Mouse (Mus musculus): ENCODE data around the gene Vwa2. TPM values are rescaled to one million over a fixed set of nuclear protein-coding genes. Genes with fewer than 3 reads are reported as not detected.

The Vwa2 gene
- polyA plus RNA-seq, 1 experiment from 2014 or later = 10.8 TPM

DNA sequence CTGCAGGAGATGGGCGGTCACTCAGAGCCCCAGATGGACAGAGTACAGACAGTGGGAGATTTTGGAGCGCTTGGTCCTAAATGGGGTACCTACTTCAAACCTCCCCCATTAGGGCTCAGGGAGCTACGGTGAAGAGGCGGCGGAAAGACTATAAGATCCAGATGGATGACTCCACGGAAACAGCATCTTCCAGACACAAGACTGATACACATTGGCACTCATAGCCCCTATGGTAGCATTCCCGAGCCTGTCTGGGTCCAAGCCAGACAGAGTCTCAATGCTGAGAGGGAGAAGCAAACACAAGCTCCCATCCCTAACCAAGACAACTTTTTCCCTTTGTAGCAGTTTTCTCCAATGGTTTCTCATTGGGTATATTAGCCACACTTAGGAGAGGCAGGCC, 76.8 kb downstream of the Vwa2 start:
- Histone ChIP-seq H3K9me3 (no peaks in the 10 kb centered on the region), H3K4me1 (peaks cover 18% of the 10 kb centered on the region), H3K4me3 (no peak overlapping the region), H3K36me3 (no peaks in the 10 kb centered on the region), H3K27me3 (no peaks in the 10 kb centered on the region), H3K4me2 (no peak overlapping the region), H3K9ac (no peak overlapping the region), H3K27ac (no peak overlapping the region)
- WGBS = 70% methylated on average over 7 of the region's 7 CpGs
- ATAC-seq (ENCODE audit: borderline replicate concordance, extremely low read depth, low FRiP score, low TSS enrichment) = no peak

DNA sequence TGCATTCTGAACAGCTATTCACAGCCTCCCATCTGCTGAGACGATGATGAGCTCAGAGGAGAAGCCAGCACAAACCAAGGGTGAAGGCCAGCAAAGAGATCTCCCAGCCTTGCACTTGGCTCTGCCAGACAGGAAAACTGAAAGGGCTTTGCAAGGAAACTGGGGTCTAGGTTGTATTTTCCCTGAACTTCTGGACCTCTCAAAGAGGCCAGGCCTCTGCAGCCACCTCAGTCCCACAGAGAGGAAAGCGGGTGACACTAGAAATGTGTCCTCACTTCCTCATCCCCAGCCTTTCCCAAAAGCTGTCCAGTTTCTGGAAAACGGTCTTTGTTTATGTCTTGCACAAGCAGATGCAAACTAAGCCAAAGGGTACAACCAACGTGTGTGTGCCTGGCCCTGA, 79.8 kb downstream of the Vwa2 start:
- Histone ChIP-seq H3K36me3 (no peaks in the 10 kb centered on the region), H3K4me1 (peaks cover 38% of the 10 kb centered on the region), H3K9me3 (no peaks in the 10 kb centered on the region), H3K27ac (peak overlapping the region; percentile 71), H3K4me3 (no peak overlapping the region), H3K27me3 (no peaks in the 10 kb centered on the region), H3K4me2 (no peak overlapping the region), H3K9ac (no peak overlapping the region)
- ATAC-seq (ENCODE audit: borderline replicate concordance, extremely low read depth, low FRiP score, low TSS enrichment) = peak; percentile 24
- 38% methylated on average over 4 of the region's 4 CpGs for WGBS

DNA sequence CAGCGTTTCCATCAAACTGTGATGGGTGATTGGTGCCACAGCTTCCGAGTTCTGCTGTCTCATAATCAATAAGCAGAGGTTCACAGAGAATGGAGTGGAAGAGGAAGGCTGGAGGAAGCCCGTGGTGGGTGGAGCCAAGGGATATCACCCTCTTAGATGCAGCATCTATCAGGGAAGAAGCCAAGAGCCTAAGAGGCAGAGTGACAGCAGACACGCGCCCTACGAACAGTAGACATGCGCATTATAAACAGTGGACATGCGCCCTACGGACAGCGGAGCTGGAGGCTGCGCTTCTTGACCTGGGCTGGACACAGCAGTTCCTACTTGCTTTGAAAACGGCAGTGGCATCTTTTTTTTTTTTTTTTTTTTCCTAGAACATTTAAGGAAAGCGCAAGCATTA, 80.8 kb downstream of the Vwa2 start:
- Histone ChIP-seq H3K27me3 (no peaks in the 10 kb centered on the region), H3K9ac (no peak overlapping the region), H3K36me3 (no peaks in the 10 kb centered on the region), H3K4me2 (no peak overlapping the region), H3K27ac (peak overlapping the region; percentile 71; the same call in 1 of the 2 replicates), H3K4me1 (peaks cover 48% of the 10 kb centered on the region), H3K9me3 (no peaks in the 10 kb centered on the region), H3K4me3 (no peak overlapping the region)
- ATAC-seq (ENCODE audit: borderline replicate concordance, extremely low read depth, low FRiP score, low TSS enrichment) = no peak
- WGBS = 70% methylated on average over 13 of the region's 13 CpGs

DNA sequence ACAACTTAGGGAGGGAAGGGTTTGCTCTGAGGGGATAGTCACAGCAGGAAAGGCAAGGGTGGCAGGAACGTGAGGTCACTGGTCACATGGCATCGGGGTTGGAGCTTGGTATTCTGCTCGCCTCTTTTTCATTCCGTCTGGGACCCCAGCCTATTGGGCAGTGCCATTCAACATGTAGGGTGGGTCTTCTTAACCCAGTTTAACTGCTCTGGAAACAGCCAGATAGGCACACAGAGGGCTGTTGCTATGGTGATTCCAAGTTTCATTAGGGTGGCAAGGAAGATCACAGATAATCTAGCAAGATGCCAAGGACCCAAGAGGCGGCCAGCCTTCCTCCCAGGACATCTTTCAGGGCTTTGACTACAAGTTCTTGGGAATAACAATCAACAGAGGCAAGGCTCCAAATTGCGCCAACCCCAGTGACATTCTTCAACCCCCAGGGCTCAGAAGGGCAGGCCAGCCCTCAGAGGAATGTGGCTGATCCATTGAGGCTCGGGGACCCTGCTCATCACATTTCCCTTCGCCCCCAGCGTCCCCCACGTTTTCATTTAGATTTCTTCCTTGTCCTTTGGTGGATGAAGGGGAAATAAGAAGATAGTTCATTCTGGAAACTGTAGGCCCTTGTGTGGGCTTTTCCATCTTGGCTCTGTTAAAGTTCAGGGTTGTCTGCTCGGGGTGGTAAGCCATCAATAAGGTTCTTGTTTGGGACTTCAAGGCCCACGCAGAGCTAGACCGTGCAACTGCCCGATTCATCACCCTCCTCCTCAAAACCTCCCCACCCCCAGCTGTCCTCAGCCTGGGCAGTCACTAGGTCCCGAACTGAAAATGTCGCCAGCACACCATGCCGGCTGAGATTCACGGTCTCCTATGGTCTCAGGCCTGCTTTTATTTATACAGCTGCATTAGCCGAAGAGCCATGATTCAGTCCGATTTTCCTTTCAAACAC, 81.8 kb downstream of the Vwa2 start:
- 73% methylated on average over 20 of the region's 20 CpGs for WGBS
- no peak overlapping the region for H3K4me3 ChIP-seq
- H3K4me2 ChIP-seq = no peak overlapping the region
- H3K27me3 ChIP-seq = no peaks in the 10 kb centered on the region
- peaks cover 53% of the 10 kb centered on the region for H3K4me1 ChIP-seq
- no peaks in the 10 kb centered on the region for H3K9me3 ChIP-seq
- H3K36me3 ChIP-seq = no peaks in the 10 kb centered on the region
- no peak for ATAC-seq (ENCODE audit: borderline replicate concordance, extremely low read depth, low FRiP score, low TSS enrichment)
- H3K27ac ChIP-seq = no peak overlapping the region
- no peak overlapping the region for H3K9ac ChIP-seq

DNA sequence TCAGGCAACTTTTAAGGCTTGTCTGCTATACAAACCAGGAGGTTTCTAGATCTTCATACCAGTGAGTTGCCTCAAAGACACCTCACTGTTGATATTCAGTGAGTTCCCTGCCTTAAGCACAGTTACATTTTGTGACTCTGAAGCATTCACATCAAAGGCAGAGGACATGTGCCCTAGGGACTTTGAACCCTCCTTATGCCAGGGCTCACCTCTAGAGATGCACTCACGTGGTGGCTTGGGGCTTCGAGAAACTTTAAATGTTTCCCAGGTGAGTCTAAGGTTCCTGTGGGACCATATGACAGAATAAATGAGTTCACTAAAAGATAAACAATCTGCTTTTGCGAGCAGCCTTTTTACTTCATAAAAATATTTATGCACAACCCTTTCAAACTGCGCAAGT, 84.0 kb downstream of the Vwa2 start:
- no peak overlapping the region for H3K4me3 ChIP-seq
- WGBS = 66% methylated on average over 4 of the region's 4 CpGs
- no peaks in the 10 kb centered on the region for H3K27me3 ChIP-seq
- no peak overlapping the region for H3K9ac ChIP-seq
- H3K4me1 ChIP-seq = peaks cover 53% of the 10 kb centered on the region
- no peaks in the 10 kb centered on the region for H3K9me3 ChIP-seq
- H3K27ac ChIP-seq = no peak overlapping the region
- no peak overlapping the region for H3K4me2 ChIP-seq
- no peak for ATAC-seq (ENCODE audit: borderline replicate concordance, extremely low read depth, low FRiP score, low TSS enrichment)
- H3K36me3 ChIP-seq = no peaks in the 10 kb centered on the region

DNA sequence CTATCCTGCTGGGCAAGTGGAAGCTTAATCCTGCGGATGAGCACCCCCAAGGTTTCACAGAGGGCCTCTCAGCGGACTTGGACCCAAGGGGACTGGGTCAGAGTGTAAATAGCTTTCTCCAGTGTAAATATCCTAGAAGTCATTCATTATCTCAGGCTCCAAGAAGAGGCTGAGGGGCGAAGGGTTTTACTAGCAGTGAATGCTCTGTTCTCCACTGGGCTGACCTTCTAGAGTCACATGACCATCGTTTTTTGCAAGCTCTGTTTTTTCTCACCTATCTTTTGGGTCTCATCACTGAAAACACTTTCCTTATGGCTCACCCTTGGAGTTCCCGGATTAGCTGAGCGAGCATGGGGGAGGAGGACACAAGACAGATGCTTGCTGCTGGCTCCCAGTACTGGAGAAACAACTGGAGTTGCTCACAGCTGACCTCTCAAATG, 84.6 kb downstream of the Vwa2 start:
- ATAC-seq (ENCODE audit: borderline replicate concordance, extremely low read depth, low FRiP score, low TSS enrichment) = peak; percentile 17; the same call in 1 of the 2 replicates
- H3K4me1 ChIP-seq = peaks cover 53% of the 10 kb centered on the region
- no peak overlapping the region for H3K9ac ChIP-seq
- H3K4me3 ChIP-seq = no peak overlapping the region
- H3K9me3 ChIP-seq = no peaks in the 10 kb centered on the region
- 19% methylated on average over 6 of the region's 6 CpGs for WGBS
- peak overlapping the region; percentile 58 for H3K27ac ChIP-seq
- H3K36me3 ChIP-seq = no peaks in the 10 kb centered on the region
- no peaks in the 10 kb centered on the region for H3K27me3 ChIP-seq
- no peak overlapping the region for H3K4me2 ChIP-seq

DNA sequence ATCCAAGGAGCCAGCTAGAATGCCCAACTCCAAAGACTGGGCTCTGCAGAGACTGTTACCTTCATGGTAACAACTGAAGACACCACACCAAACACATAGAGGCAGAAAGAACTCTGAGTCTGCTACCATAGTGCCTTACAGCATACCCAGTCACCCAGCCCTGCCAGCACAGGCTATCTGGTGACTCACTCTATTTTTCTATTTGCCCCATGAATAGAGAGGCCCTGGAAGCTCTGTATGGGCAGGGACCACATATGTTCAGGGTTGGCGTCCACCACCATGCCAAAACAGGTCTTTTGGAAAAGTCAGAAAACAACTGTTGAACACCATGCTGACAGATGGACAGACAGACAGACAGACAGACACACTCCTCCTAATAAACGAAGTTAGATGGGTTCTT, 85.0 kb downstream of the Vwa2 start:
- WGBS = 82% methylated on average over 2 of the region's 2 CpGs
- H3K27me3 ChIP-seq = no peaks in the 10 kb centered on the region
- no peaks in the 10 kb centered on the region for H3K36me3 ChIP-seq
- ATAC-seq (ENCODE audit: borderline replicate concordance, extremely low read depth, low FRiP score, low TSS enrichment) = no peak
- no peaks in the 10 kb centered on the region for H3K9me3 ChIP-seq
- H3K9ac ChIP-seq = no peak overlapping the region
- no peak overlapping the region for H3K4me3 ChIP-seq
- H3K4me1 ChIP-seq = peaks cover 49% of the 10 kb centered on the region
- H3K27ac ChIP-seq = peak overlapping the region; percentile 58
- H3K4me2 ChIP-seq = no peak overlapping the region

DNA sequence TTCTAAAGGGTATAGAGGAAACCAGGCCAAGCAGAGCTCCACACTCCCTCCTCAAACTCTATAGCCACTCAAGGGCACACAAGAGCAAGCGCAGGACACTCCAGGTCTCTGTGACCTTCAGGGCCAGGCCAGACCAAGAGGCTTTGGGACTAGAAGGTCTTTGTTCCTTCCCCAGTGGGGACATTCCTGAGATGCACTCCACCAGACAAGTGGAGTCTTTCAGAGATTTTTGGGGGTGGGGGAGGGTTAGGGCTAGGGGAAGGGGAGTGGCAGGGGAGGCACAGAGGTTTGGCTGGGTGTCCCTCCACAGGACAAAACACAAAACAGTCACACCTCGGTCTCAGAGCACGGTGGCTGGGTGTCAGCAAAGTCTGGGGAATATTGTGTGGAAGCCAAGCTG, 85.6 kb downstream of the Vwa2 start:
- Histone ChIP-seq H3K9me3 (no peaks in the 10 kb centered on the region), H3K9ac (no peak overlapping the region), H3K27me3 (no peaks in the 10 kb centered on the region), H3K27ac (peak overlapping the region; percentile 58), H3K4me2 (no peak overlapping the region), H3K4me1 (peaks cover 43% of the 10 kb centered on the region), H3K4me3 (no peak overlapping the region), H3K36me3 (no peaks in the 10 kb centered on the region)
- 33% methylated on average over 3 of the region's 3 CpGs for WGBS
- ATAC-seq (ENCODE audit: borderline replicate concordance, extremely low read depth, low FRiP score, low TSS enrichment) = no peak

Other genes starting within 250 kb of the Vwa2 start
- 1.4 and 1.5 TPM in 2 replicates for gene Adrb1, start 152.1 kb upstream of the Vwa2 start, polyA plus RNA-seq (2015; fragmentation: Nextera tagmentation; extraction: Ambion mirVana)
- gene Ccdc186, start 52.1 kb upstream of the Vwa2 start, polyA plus RNA-seq (2015; fragmentation: Nextera tagmentation; extraction: Ambion mirVana) = 26.2 and 27.8 TPM in 2 replicates
- 0.81 and 0.94 TPM in 2 replicates for gene Tdrd1, start 48.0 kb upstream of the Vwa2 start, polyA plus RNA-seq (2015; fragmentation: Nextera tagmentation; extraction: Ambion mirVana)
- 28.4 and 29.7 TPM in 2 replicates for gene Afap1l2, start 134.0 kb downstream of the Vwa2 start, polyA plus RNA-seq (2015; fragmentation: Nextera tagmentation; extraction: Ambion mirVana)